Mouse (Mus musculus) left cerebral cortex, postnatal 25 days (tissue): ENCODE measurements at regions not wholly inside any gene's neighbourhood (a gene's known extent, or its start where the extent isn't known, plus 50 kb on each side); places are given as distances from the start of the nearest gene placed in this dataset.
"Not testable (repeated sequence)": the region's sequence is repeated elsewhere in the genome, so short reads cannot be mapped to it uniquely, and the experiment has no call there.

Experiments used
- DNase-seq, 2 experiments: peaks; one replicate each; pipeline ENCODE4 v3.0.0; 2022; ENCODE audit warnings: low spot score in 2 of 2, mixed read lengths in 1 of 2
- intact Hi-C: fragments of 180-260 bp; cut with DNase I; formaldehyde crosslinking; loops from one replicate; pipeline ENCODE4 v1.15.1; 2025

- intact Hi-C loops: loop anchor here (2.0 kb wide), 1 partner anchor 41 kb away; no protein-coding TSS in a partner anchor
- DNase-seq: no peak
These were observed 52.4 kb upstream of the Plxna2 start for GRCm38 (mm10) chr1:194565574-194565973.

DNA sequence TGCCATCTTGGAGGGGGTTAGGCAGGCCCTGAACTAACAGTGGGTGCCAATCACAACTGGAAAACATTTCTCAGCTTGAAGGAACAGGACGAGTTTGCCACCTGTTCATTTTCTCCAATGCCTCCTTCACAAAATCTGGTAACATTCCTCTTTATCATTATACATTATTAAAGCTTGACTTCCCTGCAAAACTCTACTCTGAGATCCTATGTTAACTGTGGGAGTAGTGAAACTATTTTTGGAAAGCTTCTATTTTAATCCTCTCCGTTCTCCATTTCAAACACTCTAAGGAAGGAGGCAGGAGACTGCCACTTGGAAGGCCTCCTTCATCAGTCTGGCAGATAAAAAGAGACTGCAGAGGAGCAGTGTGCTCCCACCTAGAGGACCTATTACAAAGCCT is 54.1 kb upstream of the Plxna2 start:
- intact Hi-C loops: loop anchor here (2.0 kb wide), 1 partner anchor 43 kb away; no protein-coding TSS in a partner anchor
- DNase-seq: peak in 1 of 2 experiments; percentile 71

DNA sequence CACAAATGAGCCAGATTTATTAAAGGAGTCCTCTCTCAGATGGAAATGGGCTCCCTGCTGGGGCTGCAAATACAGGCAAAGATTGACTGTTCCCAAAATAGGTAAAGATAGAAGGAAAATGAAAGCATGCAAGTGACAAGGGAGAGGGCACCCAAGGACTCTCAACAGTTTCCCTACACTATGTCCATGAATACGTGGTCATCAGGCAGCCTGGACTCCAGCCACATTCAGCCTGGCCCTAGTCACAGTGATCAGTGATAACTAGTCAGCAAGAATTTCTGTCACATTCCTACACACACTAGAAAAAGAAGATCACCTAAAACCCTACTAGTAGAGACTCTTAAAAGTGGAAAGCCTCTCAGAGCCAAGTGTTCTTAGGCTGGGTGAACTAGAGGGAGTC is 56.9 kb upstream of the Plxna2 start:
- DNase-seq: no peak
- intact Hi-C loops: no loop called here

DNA sequence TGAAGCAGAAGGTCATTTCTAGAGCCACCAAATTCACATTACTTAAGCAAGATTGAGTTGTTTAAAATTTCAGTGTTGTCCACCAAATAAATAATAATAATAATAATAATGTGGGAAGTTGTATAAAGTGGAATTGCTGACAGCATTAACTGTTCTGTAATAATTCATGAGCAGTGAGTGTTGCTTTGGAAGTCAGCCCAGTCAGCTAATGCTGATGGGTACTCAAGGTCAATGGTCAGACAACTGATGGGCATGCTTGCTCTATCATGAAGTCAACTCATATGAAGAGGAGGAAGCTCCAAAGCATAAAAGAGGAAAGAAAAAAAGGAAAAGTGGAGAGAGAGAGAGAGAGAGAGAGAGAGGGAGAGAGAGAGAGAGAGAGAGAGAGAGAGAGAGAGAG is 69.4 kb upstream of the Plxna2 start:
- DNase-seq: no peak
- intact Hi-C loops: no loop called here

DNA sequence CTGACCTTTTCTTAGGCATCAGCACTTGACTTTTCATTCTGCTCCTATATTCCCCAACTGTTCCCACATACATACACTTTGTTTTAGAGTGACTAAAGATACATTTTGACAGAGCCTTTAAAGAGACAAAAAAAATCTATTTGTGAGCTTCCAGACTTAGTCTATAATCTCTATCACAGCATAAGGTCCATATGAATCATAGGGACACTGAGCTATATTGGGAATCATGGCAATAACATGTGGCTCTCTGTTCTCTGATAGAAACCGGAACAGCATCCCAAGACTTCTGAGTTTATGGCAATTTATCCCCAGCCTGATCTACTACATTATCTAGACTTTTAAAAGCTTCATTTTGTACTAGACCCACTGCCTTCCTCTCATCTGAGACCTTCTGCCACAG is 69.8 kb upstream of the Plxna2 start:
- intact Hi-C loops: no loop called here

DNA sequence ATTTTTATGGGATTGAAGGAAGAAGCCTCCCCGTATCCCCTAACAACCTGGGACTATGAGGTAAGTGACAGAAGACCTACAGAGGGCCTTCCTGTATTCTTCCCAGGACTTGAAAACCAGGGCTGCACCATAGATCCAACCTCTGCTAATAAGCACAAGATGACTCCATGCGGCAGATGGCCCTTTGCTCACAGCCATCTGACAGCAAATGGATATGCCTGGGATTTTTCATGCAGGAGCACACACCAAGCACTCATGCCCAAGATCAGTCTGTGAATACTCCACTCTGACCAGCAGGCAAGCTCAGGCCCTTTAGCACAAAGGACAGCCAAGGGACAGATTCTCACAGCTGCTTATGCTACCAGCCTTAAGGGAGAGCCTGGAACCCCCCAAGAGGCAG is 77.1 kb upstream of the Plxna2 start:
- no peak for DNase-seq
- intact Hi-C loops: no loop called here

More for the DNA sequence above, 69.8 kb upstream of the Plxna2 start:
- DNase-seq: peak in 1 of 2 experiments; percentile 63

- no peak for DNase-seq
- intact Hi-C loops: no loop called here
These were observed 90.5 kb upstream of the Plxna2 start for GRCm38 (mm10) chr1:194527342-194528165.

- no peak for DNase-seq
- intact Hi-C loops: no loop called here
These were observed 93.0 kb upstream of the Plxna2 start for GRCm38 (mm10) chr1:194524976-194525375.

DNA sequence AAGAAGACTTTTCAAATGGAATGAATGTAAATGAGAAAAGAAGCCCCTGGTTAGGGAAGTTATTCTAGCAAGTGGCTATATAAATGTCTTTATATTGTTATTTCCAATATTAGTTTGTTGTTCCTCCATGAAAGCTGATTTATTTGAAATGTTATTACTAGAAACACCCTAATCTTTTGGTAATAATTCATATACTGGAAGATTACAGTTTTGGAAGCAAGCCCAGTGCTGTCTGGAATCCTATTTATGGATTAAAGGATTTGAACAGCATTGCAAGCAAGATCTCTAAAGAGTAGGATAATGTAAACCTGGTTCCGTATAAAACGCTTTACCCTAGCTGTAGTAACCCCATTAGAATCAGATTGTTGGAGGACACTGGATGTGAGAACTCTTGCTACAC is 96.8 kb upstream of the Plxna2 start:
- intact Hi-C loops: no loop called here
- no peak for DNase-seq

GRCm38 (mm10) chr1:194519509-194520220 is 98.4 kb upstream of the Plxna2 start:
- DNase-seq: no peak
- intact Hi-C loops: no loop called here

DNA sequence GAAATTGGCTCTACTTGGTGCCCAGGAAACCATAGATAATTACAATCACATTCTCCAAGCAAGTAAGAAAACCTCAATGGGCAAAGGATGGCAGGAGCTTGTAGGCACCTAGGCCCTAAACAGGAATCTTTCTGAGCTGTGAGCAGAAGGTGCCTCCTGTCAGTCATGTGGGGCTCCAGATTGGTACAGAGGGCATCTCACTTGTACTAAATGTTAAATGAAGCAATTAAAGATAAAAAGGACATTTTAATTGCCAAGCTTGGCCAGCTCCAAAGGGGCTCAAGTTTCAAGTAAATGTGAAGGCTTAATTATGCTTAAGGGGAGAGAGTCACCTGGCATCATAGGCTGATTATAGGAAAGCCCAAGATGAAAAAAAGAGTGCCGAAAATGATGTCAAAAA is 101.9 kb upstream of the Plxna2 start:
- intact Hi-C loops: no loop called here
- no peak for DNase-seq

DNA sequence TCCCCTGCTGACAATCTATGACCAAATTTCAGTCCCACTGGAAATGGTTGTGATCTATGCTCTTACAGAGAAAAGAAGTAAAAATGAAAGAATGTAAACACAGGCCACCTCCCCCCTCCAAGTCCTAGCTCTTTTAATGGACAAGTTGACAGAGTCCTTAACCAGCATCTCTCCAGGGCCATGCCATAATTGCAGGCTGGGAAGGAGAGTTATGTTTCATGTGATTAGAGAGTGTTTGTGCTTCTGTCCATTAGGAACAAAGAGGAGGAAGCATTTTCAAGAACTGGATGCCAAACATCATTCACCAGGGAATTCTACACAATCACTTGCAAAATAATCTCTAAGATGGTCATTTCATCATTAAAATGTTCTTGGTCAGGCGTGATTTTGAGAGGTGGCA is 109.7 kb upstream of the Plxna2 start:
- DNase-seq: no peak
- intact Hi-C loops: no loop called here

DNA sequence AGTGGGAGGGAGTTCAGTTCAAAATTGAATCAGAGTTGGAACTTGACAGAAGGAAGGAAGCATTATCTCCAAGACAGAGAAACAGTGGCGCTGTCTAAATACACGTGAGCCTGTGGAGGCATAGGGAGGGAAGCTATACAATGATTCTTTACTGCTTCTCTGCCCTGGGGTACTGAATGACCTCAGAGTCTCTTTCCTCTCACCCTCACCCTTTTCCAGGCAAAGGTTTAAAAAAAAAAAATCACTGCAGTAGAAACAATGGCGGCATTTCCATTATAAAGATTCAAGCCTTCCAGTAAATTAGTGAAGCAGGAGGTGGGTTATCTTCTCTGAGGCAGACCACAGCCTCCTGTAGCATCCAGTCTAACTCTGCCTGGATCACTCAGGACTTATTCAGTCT is 112.2 kb upstream of the Plxna2 start:
- intact Hi-C loops: no loop called here
- DNase-seq: no peak

GRCm38 (mm10) chr1:194504207-194504606 is 113.8 kb upstream of the Plxna2 start:
- DNase-seq: no peak
- intact Hi-C loops: no loop called here

DNA sequence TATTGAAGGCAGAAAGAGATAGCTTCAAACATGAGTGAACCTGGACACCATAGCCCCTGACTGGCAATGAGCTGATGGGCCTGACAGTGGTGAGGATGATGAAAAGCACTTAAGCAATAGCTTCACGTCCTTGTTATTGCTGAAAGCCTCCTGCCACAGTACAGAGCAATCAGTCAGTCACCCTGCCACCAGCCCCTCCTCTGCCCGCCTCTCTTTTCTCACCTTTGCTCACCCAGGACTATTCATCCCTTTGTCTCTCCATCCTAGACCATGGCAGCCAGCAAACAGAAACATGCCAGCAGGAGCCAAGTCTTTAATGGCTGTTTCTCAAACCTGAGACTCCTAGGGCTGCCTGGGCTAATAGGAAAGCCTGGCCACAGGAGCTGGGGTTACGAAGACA is 114.5 kb upstream of the Plxna2 start:
- DNase-seq: no peak
- intact Hi-C loops: no loop called here

- intact Hi-C loops: no loop called here
- DNase-seq: no peak
These were observed 121.6 kb upstream of the Plxna2 start for GRCm38 (mm10) chr1:194496424-194496823.

- no peak for DNase-seq
- intact Hi-C loops: no loop called here
These were observed 126.9 kb upstream of the Plxna2 start for GRCm38 (mm10) chr1:194491111-194491510.

DNA sequence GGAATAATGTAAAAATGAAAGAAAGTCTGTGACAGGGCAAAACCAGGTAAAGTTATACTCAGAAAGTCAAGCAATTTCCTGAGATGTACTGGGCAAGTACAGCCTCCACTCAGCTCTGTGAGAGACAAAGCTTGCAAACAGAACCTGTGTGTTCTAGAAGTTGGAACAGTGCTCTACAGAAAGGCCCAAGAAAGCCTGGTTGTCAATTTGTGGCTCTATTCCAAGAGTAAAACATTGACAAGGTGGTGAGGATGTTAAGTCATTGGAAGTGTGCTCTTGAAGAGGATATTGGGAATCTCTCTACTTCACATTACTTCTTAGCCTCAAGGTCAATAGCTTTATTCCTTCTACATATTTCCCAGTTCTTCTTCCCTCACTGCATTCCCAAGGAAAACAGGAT is 129.9 kb upstream of the Plxna2 start:
- intact Hi-C loops: no loop called here
- DNase-seq: no peak

DNA sequence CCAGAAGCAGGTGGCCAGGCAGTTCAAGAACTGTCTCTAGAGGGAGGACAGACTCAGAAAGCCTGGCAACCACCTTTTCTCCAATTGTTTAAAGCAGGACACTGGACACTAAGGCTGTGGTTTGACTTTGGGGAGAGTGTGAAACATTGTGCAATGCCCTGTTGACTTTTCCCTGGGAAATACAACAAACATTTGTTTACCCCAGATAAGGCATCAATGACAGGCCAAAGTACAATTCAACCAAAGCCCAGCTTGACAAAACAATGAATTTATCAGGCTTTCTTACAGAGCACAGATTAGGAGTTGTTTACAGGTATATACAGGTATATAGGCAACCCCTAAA is 135.3 kb upstream of the Plxna2 start:
- no peak for DNase-seq
- intact Hi-C loops: no loop called here

DNA sequence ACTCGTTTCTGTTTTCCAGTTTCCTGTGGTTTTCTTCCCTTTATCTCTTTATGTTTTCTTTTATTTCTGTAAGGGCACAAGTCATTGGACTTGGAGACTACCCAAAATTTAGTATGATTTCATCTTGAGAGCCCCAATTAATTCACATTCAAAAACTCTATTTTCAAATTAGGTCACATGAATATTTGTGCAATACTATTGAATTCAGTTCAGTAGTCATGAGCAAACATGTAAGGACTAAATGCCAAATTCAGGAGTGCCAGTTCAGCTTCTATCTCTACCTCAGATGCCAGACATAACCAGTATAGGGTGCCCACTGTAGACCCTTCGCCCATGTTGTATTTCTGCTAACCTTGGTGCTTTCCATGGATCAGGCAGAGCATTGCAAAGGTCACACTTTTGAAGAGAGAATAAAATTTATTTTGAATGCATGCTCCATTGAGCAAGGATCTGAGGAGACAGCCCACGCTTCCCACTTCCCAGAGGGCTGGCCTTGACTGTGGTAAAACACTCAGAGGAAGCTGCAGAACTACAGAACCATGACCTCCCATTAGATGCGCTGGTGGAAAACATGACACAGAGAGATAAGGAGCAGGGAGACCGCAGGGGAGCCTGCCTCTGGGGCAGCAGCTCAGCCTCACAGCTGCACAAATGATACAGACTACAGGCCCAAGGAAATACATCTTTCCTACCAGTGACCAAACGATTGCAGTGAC is 135.9 kb upstream of the Plxna2 start:
- no peak for DNase-seq
- intact Hi-C loops: no loop called here

- intact Hi-C loops, DNase-seq: not testable (repeated sequence)
These were observed 146.7 kb upstream of the Plxna2 start for GRCm38 (mm10) chr1:194471281-194471680.
